Mouse (Mus musculus): ENCODE results near the gene Sdhd.
"Not testable (repeated sequence)": the region's sequence is repeated elsewhere in the genome, so short reads cannot be mapped to it uniquely, and the experiment has no call there.

Gene Sdhd

GRCm38 (mm10) chr9:50603189-50603997 lies at the start of gene Sdhd, which contains the start of gene Timm8b:
TSS of gene Sdhd (minus strand) at chr9:50603812.
TSS of gene Timm8b (plus strand) at chr9:50603910.
- in situ Hi-C loops (cut with MboI): no loop called here

- in situ Hi-C loops (cut with MboI): no loop called here
Observed at GRCm38 (mm10) chr9:50650503-50650902, 46.9 kb upstream of the Sdhd start.

- in situ Hi-C loops (cut with MboI): no loop called here
Observed at GRCm38 (mm10) chr9:50646826-50647370, 43.3 kb upstream of the Sdhd start.

GRCm38 (mm10) chr9:50634270-50634669 lies 30.7 kb upstream of the Sdhd start:
- in situ Hi-C loops (cut with MboI): no loop called here

- in situ Hi-C loops (cut with MboI): no loop called here
Observed at GRCm38 (mm10) chr9:50633059-50633458, 29.4 kb upstream of the Sdhd start.

- in situ Hi-C loops (cut with MboI): no loop called here
Observed at GRCm38 (mm10) chr9:50632016-50632688, 28.5 kb upstream of the Sdhd start.

GRCm38 (mm10) chr9:50630903-50631302 lies 27.3 kb upstream of the Sdhd start:
- in situ Hi-C loops (cut with MboI): not testable (repeated sequence)

- in situ Hi-C loops (cut with MboI): no loop called here
Observed at GRCm38 (mm10) chr9:50617794-50618330, 14.2 kb upstream of the Sdhd start.

GRCm38 (mm10) chr9:50616766-50617603 lies 13.4 kb upstream of the Sdhd start, which contains the start of the genes Pih1d2 and Nkapd1:
TSS of gene Pih1d2 (plus strand) at chr9:50617321.
TSS of gene Nkapd1 (minus strand) at chr9:50617464.
- in situ Hi-C loops (cut with MboI): no loop called here

- in situ Hi-C loops (cut with MboI): no loop called here
Observed at GRCm38 (mm10) chr9:50616161-50616560, 12.5 kb upstream of the Sdhd start.

- in situ Hi-C loops (cut with MboI): no loop called here
Observed at GRCm38 (mm10) chr9:50612115-50612514, 8.5 kb upstream of the Sdhd start.

- in situ Hi-C loops (cut with MboI): no loop called here
Observed at GRCm38 (mm10) chr9:50604338-50604737, 726 bp upstream of the Sdhd start.

- in situ Hi-C loops (cut with MboI): no loop called here
Observed at GRCm38 (mm10) chr9:50603998-50604324, 349 bp upstream of the Sdhd start.

- in situ Hi-C loops (cut with MboI): no loop called here
Observed at GRCm38 (mm10) chr9:50602055-50602845, 1.4 kb downstream of the Sdhd start.

- in situ Hi-C loops (cut with MboI): no loop called here
Observed at GRCm38 (mm10) chr9:50601536-50601935, 2.1 kb downstream of the Sdhd start.

GRCm38 (mm10) chr9:50596973-50597372 lies 6.6 kb downstream of the Sdhd start:
- in situ Hi-C loops (cut with MboI): loop anchor here (5.0 kb wide), 1 partner anchor 70 kb away; the partner anchor contains the start of gene Pts

- in situ Hi-C loops (cut with MboI): loop anchor here (5.0 kb wide), 1 partner anchor 68 kb away; the partner anchor contains the start of gene Pts
Observed at GRCm38 (mm10) chr9:50594794-50595417, 8.7 kb downstream of the Sdhd start.

- in situ Hi-C loops (cut with MboI): no loop called here
Observed at GRCm38 (mm10) chr9:50593544-50593943, 10.1 kb downstream of the Sdhd start.

GRCm38 (mm10) chr9:50592955-50593354 lies 10.7 kb downstream of the Sdhd start:
- in situ Hi-C loops (cut with MboI): no loop called here

- in situ Hi-C loops (cut with MboI): no loop called here
Observed at GRCm38 (mm10) chr9:50590856-50591518, 12.6 kb downstream of the Sdhd start.

Measured in mature B cell (primary cell).